Mouse (Mus musculus) bone marrow macrophage, adult 2 months (primary cell): ENCODE data around the gene B230104I21Rik. TPM values are rescaled to one million over a fixed set of nuclear protein-coding genes. Genes with fewer than 3 reads are reported as not detected.

Experiments used
- H3K27ac ChIP-seq: 2 replicates; pipeline ENCODE4 v1.5.1; 2012; ENCODE audit warnings: low read depth, low read length; ENCODE audit not compliant: insufficient read depth
- H3K4me1 ChIP-seq: 2 replicates; pipeline ENCODE4 v1.6.1; 2012; ENCODE audit warnings: low read length; ENCODE audit not compliant: control insufficient read depth, insufficient read depth
- H3K4me3 ChIP-seq: 2 replicates; pipeline ENCODE4 v1.5.1; 2012; ENCODE audit warnings: mild to moderate bottlenecking, low read length, moderate library complexity; ENCODE audit not compliant: insufficient read depth
- CTCF ChIP-seq: IDR thresholded peaks from 2 replicates; pipeline ENCODE4 v1.5.1; 2012; ENCODE audit warnings: low read depth, mild to moderate bottlenecking, low read length, moderate library complexity
- POLR2A ChIP-seq: IDR thresholded peaks from 2 replicates; pipeline ENCODE4 v1.6.1; 2012; ENCODE audit warnings: mild to moderate bottlenecking, low read depth, low read length, borderline replicate concordance
- polyA plus RNA-seq: library from polyadenylated mRNA; stranded (reverse); fragments of >200 nt; gene quantifications from 2 replicates; pipeline ENCODE4 v1.2.4, GENCODE M21; 2012; ENCODE audit not compliant: missing spikeins, insufficient read depth, insufficient read length

B230104I21Rik gene
- polyA plus RNA-seq: not detected in 2 replicates

- Histone ChIP-seq H3K4me3 (peak within 1 kb of the TSS; percentile 54), H3K27ac (no peak within 1 kb of the TSS), H3K4me1 (no peaks in the 10 kb centered on the region)
- TF ChIP-seq POLR2A (no peak), CTCF (no peak)
Measured at GRCm38 (mm10) chr4:154335761-154336160, at the start of gene B230104I21Rik. Gene B230104I21Rik, plus strand, starts transcription at chr4:154336127.

DNA sequence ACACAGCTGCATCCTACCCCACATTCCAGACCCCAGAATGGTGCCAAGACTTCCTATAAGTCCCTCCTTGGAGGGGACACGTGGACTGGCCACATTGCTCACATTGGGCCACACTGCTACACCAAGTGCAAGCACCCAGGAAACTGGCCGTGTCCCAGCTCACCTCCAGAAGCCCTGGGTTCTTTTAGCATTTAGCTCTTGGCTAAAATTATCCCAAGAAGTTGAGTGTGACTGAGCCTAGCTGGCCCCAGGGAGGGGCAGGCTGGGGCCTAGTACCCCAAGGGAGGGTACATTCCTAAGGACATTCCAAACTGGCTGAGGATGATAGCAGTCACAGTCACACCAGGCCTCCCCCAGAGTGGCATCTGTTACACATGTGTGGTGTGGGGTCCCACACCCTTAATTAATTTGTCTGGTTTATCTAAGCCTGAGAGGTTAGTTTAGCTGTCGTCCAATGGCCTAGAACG is 42.2 kb upstream of the B230104I21Rik start:
- H3K27ac ChIP-seq: no peak overlapping the region
- TF ChIP-seq POLR2A (no peak), CTCF (no peak)
- no peaks in the 10 kb centered on the region for H3K4me1 ChIP-seq
- H3K4me3 ChIP-seq: no peak overlapping the region

GRCm38 (mm10) chr4:154294262-154294731 is 41.6 kb upstream of the B230104I21Rik start:
- Histone ChIP-seq H3K4me3 (no peak overlapping the region), H3K27ac (no peak overlapping the region), H3K4me1 (no peaks in the 10 kb centered on the region)
- TF ChIP-seq CTCF (no peak), POLR2A (no peak)

DNA sequence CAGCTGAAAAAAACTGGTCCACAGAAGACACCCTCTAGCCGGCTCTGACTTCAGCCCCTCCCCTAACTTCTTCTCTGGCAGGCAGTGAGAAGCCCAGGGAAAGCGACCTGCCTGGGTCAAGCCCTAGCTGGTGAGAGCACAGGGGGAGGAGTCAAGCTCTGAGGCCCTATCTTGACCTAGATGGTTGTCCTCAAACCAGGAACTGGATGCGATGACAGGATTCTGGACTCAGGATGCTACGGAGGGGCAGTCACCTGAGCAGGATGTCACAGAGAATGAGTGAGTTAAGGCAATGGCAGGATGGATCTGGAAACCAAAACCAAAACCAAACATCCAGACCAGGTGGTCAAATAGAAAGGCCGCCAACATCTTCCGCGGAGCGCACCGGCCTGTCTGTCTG is 38.2 kb upstream of the B230104I21Rik start:
- Histone ChIP-seq H3K4me1 (no peaks in the 10 kb centered on the region), H3K27ac (no peak overlapping the region), H3K4me3 (no peak overlapping the region)
- TF ChIP-seq POLR2A: no peak
- no peak for TF ChIP-seq CTCF

GRCm38 (mm10) chr4:154299541-154300271 is 36.2 kb upstream of the B230104I21Rik start:
- H3K4me1 ChIP-seq: no peaks in the 10 kb centered on the region
- no peak overlapping the region for H3K27ac ChIP-seq
- H3K4me3 ChIP-seq: peak overlapping the region; percentile 11; the same call in 1 of the 2 replicates
- TF ChIP-seq POLR2A (no peak), CTCF (no peak)

GRCm38 (mm10) chr4:154301466-154301881 is 34.5 kb upstream of the B230104I21Rik start, which contains the start of gene Arhgef16:
Gene Arhgef16, minus strand, starts transcription at chr4:154301676.
- Histone ChIP-seq H3K27ac (no peak within 1 kb of the TSS), H3K4me1 (no peaks in the 10 kb centered on the region), H3K4me3 (no peak within 1 kb of the TSS)
- TF ChIP-seq POLR2A (no peak), CTCF (peak; percentile 40; the same call in 1 of the 2 replicates)

- Histone ChIP-seq H3K4me3 (no peak overlapping the region), H3K4me1 (no peaks in the 10 kb centered on the region), H3K27ac (no peak overlapping the region)
- TF ChIP-seq CTCF (no peak), POLR2A (no peak)
Measured at GRCm38 (mm10) chr4:154309131-154309530, 26.8 kb upstream of the B230104I21Rik start.

- TF ChIP-seq CTCF: no peak
- no peak for TF ChIP-seq POLR2A
- H3K4me1 ChIP-seq: no peaks in the 10 kb centered on the region
- H3K27ac ChIP-seq: no peak overlapping the region
- no peak overlapping the region for H3K4me3 ChIP-seq
Measured at GRCm38 (mm10) chr4:154310576-154311262, 25.2 kb upstream of the B230104I21Rik start.

GRCm38 (mm10) chr4:154312143-154312812 is 23.6 kb upstream of the B230104I21Rik start:
- TF ChIP-seq CTCF (no peak), POLR2A (no peak)
- Histone ChIP-seq H3K27ac (no peak overlapping the region), H3K4me1 (no peaks in the 10 kb centered on the region), H3K4me3 (no peak overlapping the region)

- TF ChIP-seq POLR2A (no peak), CTCF (no peak)
- Histone ChIP-seq H3K4me1 (no peaks in the 10 kb centered on the region), H3K27ac (no peak overlapping the region), H3K4me3 (no peak overlapping the region)
Measured at GRCm38 (mm10) chr4:154312935-154313621, 22.8 kb upstream of the B230104I21Rik start.
